Mouse (Mus musculus) cerebellum, postnatal 14 days (tissue): ENCODE measurements around the gene Scn4a.

Source experiments
- DNase-seq, 2 experiments: peaks; one replicate each; pipeline ENCODE4 v3.0.0; 2021; ENCODE audit warnings: mixed read lengths in 2 of 2

The Scn4a gene

GRCm38 (mm10) chr11:106271131-106271793 is 81.8 kb downstream of the Scn4a start:
- DNase-seq, result peak; percentile 46 to 61

GRCm38 (mm10) chr11:106269060-106269431 is 84.0 kb downstream of the Scn4a start:
- DNase-seq, result peak; percentile 58 to 69
